Mouse (Mus musculus): ENCODE results near the gene Gtf2i.

The Gtf2i gene

GRCm38 (mm10) chr5:134237936-134238760, 76.4 kb downstream of the Gtf2i start:
- DNase-seq, result no peak

GRCm38 (mm10) chr5:134237508-134237907, 77.1 kb downstream of the Gtf2i start:
- no peak for DNase-seq

- no peak for DNase-seq
These were observed 77.8 kb downstream of the Gtf2i start for GRCm38 (mm10) chr5:134236796-134237195.

- no peak for DNase-seq
These were observed 78.3 kb downstream of the Gtf2i start for GRCm38 (mm10) chr5:134236241-134236640.

GRCm38 (mm10) chr5:134235111-134235510, 79.4 kb downstream of the Gtf2i start:
- no peak for DNase-seq

- no peak for DNase-seq
These were observed 80.4 kb downstream of the Gtf2i start for GRCm38 (mm10) chr5:134234205-134234604.

- DNase-seq, result no peak
These were observed 81.3 kb downstream of the Gtf2i start for GRCm38 (mm10) chr5:134233244-134233651.

GRCm38 (mm10) chr5:134232568-134232967, 82.0 kb downstream of the Gtf2i start:
- DNase-seq, result peak; percentile 61

- peak; percentile 26 for DNase-seq
These were observed 82.4 kb downstream of the Gtf2i start for GRCm38 (mm10) chr5:134232111-134232510.

- peak; percentile 27 for DNase-seq
These were observed 83.2 kb downstream of the Gtf2i start for GRCm38 (mm10) chr5:134231376-134231775.

GRCm38 (mm10) chr5:134229391-134229790, 85.2 kb downstream of the Gtf2i start, which contains the start of gene Ncf1:
TSS of gene Ncf1 (minus strand) at chr5:134229625.
- no peak for DNase-seq

- DNase-seq, result no peak
These were observed 86.3 kb downstream of the Gtf2i start for GRCm38 (mm10) chr5:134228249-134228638.

GRCm38 (mm10) chr5:134227574-134228248, 86.8 kb downstream of the Gtf2i start:
- DNase-seq, result no peak

- DNase-seq, result no peak
These were observed 87.6 kb downstream of the Gtf2i start for GRCm38 (mm10) chr5:134226946-134227345.

GRCm38 (mm10) chr5:134225110-134225901, 89.3 kb downstream of the Gtf2i start:
- DNase-seq, result no peak

- no peak for DNase-seq
These were observed 92.8 kb downstream of the Gtf2i start for GRCm38 (mm10) chr5:134221708-134222150.

GRCm38 (mm10) chr5:134221278-134221677, 93.3 kb downstream of the Gtf2i start:
- DNase-seq, result no peak

- DNase-seq, result no peak
These were observed 96.7 kb downstream of the Gtf2i start for GRCm38 (mm10) chr5:134217900-134218299.

GRCm38 (mm10) chr5:134214021-134214806, 100.3 kb downstream of the Gtf2i start:
- no peak for DNase-seq

- peak; percentile 63 for DNase-seq
These were observed 104.5 kb downstream of the Gtf2i start for GRCm38 (mm10) chr5:134209931-134210554.

GRCm38 (mm10) chr5:134206721-134207120, 107.8 kb downstream of the Gtf2i start:
- DNase-seq, result no peak

GRCm38 (mm10) chr5:134193664-134194063, 120.9 kb downstream of the Gtf2i start:
- no peak for DNase-seq
